Mouse (Mus musculus): ENCODE results near the gene Cd33. TPM values are rescaled to one million over a fixed set of nuclear protein-coding genes. Genes with fewer than 3 reads are reported as not detected.

Gene Cd33
- polyA plus RNA-seq, 1 experiment from 2014 or later, result 6.2 TPM

DNA sequence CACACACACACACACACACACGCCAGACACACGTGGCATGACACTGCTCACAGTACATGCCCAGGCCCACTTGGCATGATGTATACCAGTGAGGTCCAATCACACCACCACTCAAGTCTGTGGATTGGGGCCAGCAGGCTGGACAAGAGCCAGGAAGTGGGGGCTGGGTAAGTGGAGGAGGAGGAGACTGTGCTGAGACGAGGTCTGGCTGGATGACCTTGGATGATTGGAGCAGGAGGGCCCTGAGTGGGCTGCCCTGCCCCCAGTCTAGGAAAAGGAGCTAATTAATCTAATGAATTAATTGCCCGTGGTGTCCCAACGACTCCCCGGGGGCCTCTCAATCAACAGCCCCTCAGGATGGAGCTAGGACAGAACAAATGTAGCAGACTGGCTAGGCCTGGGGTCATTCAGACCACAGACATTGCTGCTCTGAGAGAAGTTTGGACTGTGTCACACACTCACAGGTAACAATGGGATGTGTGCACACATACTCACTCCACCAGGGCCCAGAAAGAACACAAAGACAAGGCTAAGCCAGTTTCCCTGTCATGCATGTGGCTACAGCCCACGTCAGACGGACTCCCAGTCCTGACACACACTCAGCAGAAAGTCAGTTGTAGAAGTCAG lies 62.0 kb downstream of the Cd33 start:
- DNase-seq (ENCODE audit: low spot score) (no peak), ATAC-seq (peak; percentile 33; the same call in 1 of the 2 replicates)
- Histone ChIP-seq H3K27ac (ENCODE audit: low read length) (no peak overlapping the region), H3K9ac (replicated peaks; ENCODE audit: low read depth) (no peak overlapping the region), H3K4me1 (ENCODE audit: insufficient read depth, low read depth, low read length) (no peaks in the 10 kb centered on the region), H3K4me3 (ENCODE audit: low read depth, low read length) (no peak overlapping the region), H3K9me3 (ENCODE audit: low read length) (no peaks in the 10 kb centered on the region), H3K27me3 (replicated peaks; ENCODE audit: insufficient read depth, low read length) (no peaks in the 10 kb centered on the region), H3K4me2 (replicated peaks; ENCODE audit: low read depth, low read length) (no peak overlapping the region), H3K36me3 (ENCODE audit: insufficient read depth, low read length) (no peaks in the 10 kb centered on the region)
- no peak for TF ChIP-seq EP300 (IDR thresholded peaks at IDR 0.05)
- no peak for TF ChIP-seq CTCF (IDR thresholded peaks at IDR 0.05)
- 45% methylated on average over 8 of the region's 8 CpGs for WGBS

DNA sequence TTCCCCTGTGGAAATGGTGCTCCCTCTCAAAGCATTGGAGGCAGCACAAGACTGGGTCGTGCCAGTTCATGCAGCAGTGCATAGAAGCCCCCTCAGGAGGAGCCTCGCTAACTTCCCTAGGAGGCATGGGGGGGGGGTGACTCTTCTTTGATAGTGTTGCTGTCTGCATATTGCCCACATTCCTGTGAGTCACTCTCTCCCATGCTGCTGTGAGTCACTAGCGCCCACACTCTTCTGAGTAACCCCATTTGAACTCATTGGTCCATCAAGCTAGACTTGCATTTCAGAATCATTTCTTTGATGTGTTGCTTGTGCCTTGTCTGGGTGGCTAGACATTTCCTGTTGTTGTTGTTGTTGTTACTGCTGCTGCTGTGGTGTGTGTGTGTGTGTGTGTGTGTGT lies 63.0 kb downstream of the Cd33 start:
- no peak for ATAC-seq

DNA sequence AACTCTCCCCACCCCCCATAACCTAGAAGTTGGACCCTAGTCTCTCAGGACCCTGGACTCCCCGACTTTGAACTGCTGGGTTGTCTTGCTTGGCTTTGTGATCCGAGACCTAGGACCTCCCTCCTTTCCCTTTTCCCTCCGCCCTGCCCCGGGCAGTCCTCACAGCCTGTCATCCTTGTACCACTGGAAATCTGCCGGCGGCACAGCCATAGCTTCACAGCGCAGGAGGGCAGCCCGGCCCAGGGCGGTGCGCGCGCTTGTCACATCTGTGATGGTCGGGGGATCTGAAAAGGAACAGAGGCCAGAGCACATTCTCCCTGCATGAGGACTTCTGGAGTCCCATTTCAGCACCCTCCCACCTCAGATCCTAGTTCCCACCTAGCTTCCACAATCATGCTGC lies 67.9 kb downstream of the Cd33 start:
- TF ChIP-seq CTCF (IDR thresholded peaks at IDR 0.05) (no peak), EP300 (IDR thresholded peaks at IDR 0.05) (no peak)
- Histone ChIP-seq H3K27ac (ENCODE audit: low read length) (no peak overlapping the region), H3K4me3 (ENCODE audit: low read depth, low read length) (no peak overlapping the region), H3K9me3 (ENCODE audit: low read length) (no peaks in the 10 kb centered on the region), H3K4me1 (ENCODE audit: insufficient read depth, low read depth, low read length) (no peaks in the 10 kb centered on the region), H3K4me2 (replicated peaks; ENCODE audit: low read depth, low read length) (no peak overlapping the region), H3K36me3 (ENCODE audit: insufficient read depth, low read length) (no peaks in the 10 kb centered on the region), H3K27me3 (replicated peaks; ENCODE audit: insufficient read depth, low read length) (0 out of 2 replicates have a peak, but pooled peaks cover 7% of the 10 kb centered on the region), H3K9ac (replicated peaks; ENCODE audit: low read depth) (no peak overlapping the region)
- ATAC-seq (no peak), DNase-seq (ENCODE audit: low spot score) (no peak)
- 8% methylated on average over 13 of the region's 13 CpGs for WGBS

More for the DNA sequence above, 63.0 kb downstream of the Cd33 start:
- WGBS, result 52% methylated on average over 3 of the region's 3 CpGs
- H3K27ac ChIP-seq (ENCODE audit: low read length), result no peak overlapping the region
- H3K4me3 ChIP-seq (ENCODE audit: low read depth, low read length), result no peak overlapping the region
- no peak overlapping the region for H3K9ac ChIP-seq (replicated peaks; ENCODE audit: low read depth)
- no peak for DNase-seq (ENCODE audit: low spot score)
- no peaks in the 10 kb centered on the region for H3K27me3 ChIP-seq (replicated peaks; ENCODE audit: insufficient read depth, low read length)
- no peak for TF ChIP-seq EP300 (IDR thresholded peaks at IDR 0.05)
- TF ChIP-seq CTCF (IDR thresholded peaks at IDR 0.05), result no peak
- H3K9me3 ChIP-seq (ENCODE audit: low read length), result no peaks in the 10 kb centered on the region
- H3K36me3 ChIP-seq (ENCODE audit: insufficient read depth, low read length), result no peaks in the 10 kb centered on the region
- H3K4me1 ChIP-seq (ENCODE audit: insufficient read depth, low read depth, low read length), result no peaks in the 10 kb centered on the region
- H3K4me2 ChIP-seq (replicated peaks; ENCODE audit: low read depth, low read length), result no peak overlapping the region

GRCm38 (mm10) chr7:43475706-43476105 lies 68.5 kb downstream of the Cd33 start:
- no peak overlapping the region for H3K4me3 ChIP-seq (ENCODE audit: low read depth, low read length)
- peak; percentile 27 for DNase-seq (ENCODE audit: low spot score)
- WGBS, result 10% methylated on average over 22 of the region's 23 CpGs

More at GRCm38 (mm10) chr7:43475706-43476105, 68.5 kb downstream of the Cd33 start:
- TF ChIP-seq CTCF (IDR thresholded peaks at IDR 0.05) (peak; percentile 51), EP300 (IDR thresholded peaks at IDR 0.05) (no peak)
- no peak overlapping the region for H3K4me2 ChIP-seq (replicated peaks; ENCODE audit: low read depth, low read length)
- H3K27ac ChIP-seq (ENCODE audit: low read length), result no peak overlapping the region
- no peaks in the 10 kb centered on the region for H3K9me3 ChIP-seq (ENCODE audit: low read length)
- H3K27me3 ChIP-seq (replicated peaks; ENCODE audit: insufficient read depth, low read length), result 0 out of 2 replicates have a peak, but pooled peaks cover 7% of the 10 kb centered on the region
- ATAC-seq, result peak; percentile 48
- no peak overlapping the region for H3K9ac ChIP-seq (replicated peaks; ENCODE audit: low read depth)
- H3K4me1 ChIP-seq (ENCODE audit: insufficient read depth, low read depth, low read length), result no peaks in the 10 kb centered on the region
- H3K36me3 ChIP-seq (ENCODE audit: insufficient read depth, low read length), result no peaks in the 10 kb centered on the region

Other genes with a start within 250 kb of the Cd33 start
- gene Zfp715, start 231.1 kb downstream of the Cd33 start, polyA plus RNA-seq (2015; fragmentation: Nextera tagmentation; extraction: Ambion mirVana), result 9.7 and 10.5 TPM in 2 replicates
- gene Siglecf, start 193.1 kb downstream of the Cd33 start, polyA plus RNA-seq (2015; fragmentation: Nextera tagmentation; extraction: Ambion mirVana), result 0.88 and 0.98 TPM in 2 replicates
- gene Siglecg, start 136.2 kb downstream of the Cd33 start, polyA plus RNA-seq (2015; fragmentation: Nextera tagmentation; extraction: Ambion mirVana), result 0.43 and 0.48 TPM in 2 replicates
- gene Lim2, start 116.8 kb downstream of the Cd33 start, polyA plus RNA-seq (2015; fragmentation: Nextera tagmentation; extraction: Ambion mirVana), result not detected in 2 replicates
- gene Nkg7, start 107.4 kb downstream of the Cd33 start, polyA plus RNA-seq (2015; fragmentation: Nextera tagmentation; extraction: Ambion mirVana), result 2.6 and 2.9 TPM in 2 replicates
- gene Cldnd2, start 103.6 kb downstream of the Cd33 start, polyA plus RNA-seq (2015; fragmentation: Nextera tagmentation; extraction: Ambion mirVana), result 0.21 TPM in 1 of 2 replicates, not detected in the other
- 356 and 377 TPM in 2 replicates for gene Etfb, start 100.3 kb downstream of the Cd33 start, polyA plus RNA-seq (2015; fragmentation: Nextera tagmentation; extraction: Ambion mirVana)
- 0.35 TPM in 1 of 2 replicates, not detected in the other for gene Gm45233, start 100.3 kb downstream of the Cd33 start, polyA plus RNA-seq (2015; fragmentation: Nextera tagmentation; extraction: Ambion mirVana)
- 5.0 TPM in 2 replicates for gene Vsig10l, start 81.3 kb downstream of the Cd33 start, polyA plus RNA-seq (2015; fragmentation: Nextera tagmentation; extraction: Ambion mirVana)
- 0.05 TPM in 1 of 2 replicates, not detected in the other for gene Iglon5, start 54.4 kb downstream of the Cd33 start, polyA plus RNA-seq (2015; fragmentation: Nextera tagmentation; extraction: Ambion mirVana)
- not detected in 2 replicates for gene 4931406B18Rik, start 38.5 kb downstream of the Cd33 start, polyA plus RNA-seq (2015; fragmentation: Nextera tagmentation; extraction: Ambion mirVana)
- 1.7 and 1.8 TPM in 2 replicates for gene Zfp658, start 17.8 kb upstream of the Cd33 start, polyA plus RNA-seq (2015; fragmentation: Nextera tagmentation; extraction: Ambion mirVana)
- 5.7 and 6.0 TPM in 2 replicates for gene Zfp719, start 35.2 kb upstream of the Cd33 start, polyA plus RNA-seq (2015; fragmentation: Nextera tagmentation; extraction: Ambion mirVana)
- gene Zfp819, start 62.7 kb upstream of the Cd33 start, polyA plus RNA-seq (2015; fragmentation: Nextera tagmentation; extraction: Ambion mirVana), result 0.08 and 0.27 TPM in 2 replicates
- 0.07 and 0.08 TPM in 2 replicates for gene Ceacam18, start 90.3 kb upstream of the Cd33 start, polyA plus RNA-seq (2015; fragmentation: Nextera tagmentation; extraction: Ambion mirVana)
- 3.2 and 4.0 TPM in 2 replicates for gene Siglece, start 115.7 kb upstream of the Cd33 start, polyA plus RNA-seq (2015; fragmentation: Nextera tagmentation; extraction: Ambion mirVana)
- gene Ctu1, start 127.6 kb upstream of the Cd33 start, polyA plus RNA-seq (2015; fragmentation: Nextera tagmentation; extraction: Ambion mirVana), result 8.5 and 9.0 TPM in 2 replicates
- gene Klk14, start 146.0 kb upstream of the Cd33 start, polyA plus RNA-seq (2015; fragmentation: Nextera tagmentation; extraction: Ambion mirVana), result 0.31 and 0.39 TPM in 2 replicates
- gene Klk13, start 168.1 kb upstream of the Cd33 start, polyA plus RNA-seq (2015; fragmentation: Nextera tagmentation; extraction: Ambion mirVana), result 4.8 and 6.3 TPM in 2 replicates
- gene Klk12, start 224.5 kb upstream of the Cd33 start, polyA plus RNA-seq (2015; fragmentation: Nextera tagmentation; extraction: Ambion mirVana), result not detected in 2 replicates
- 1.2 and 1.3 TPM in 2 replicates for gene Klk11, start 230.2 kb upstream of the Cd33 start, polyA plus RNA-seq (2015; fragmentation: Nextera tagmentation; extraction: Ambion mirVana)
- 2.6 and 4.2 TPM in 2 replicates for gene Klk10, start 236.6 kb upstream of the Cd33 start, polyA plus RNA-seq (2015; fragmentation: Nextera tagmentation; extraction: Ambion mirVana)
- 0.15 and 0.25 TPM in 2 replicates for gene Klk9, start 247.5 kb upstream of the Cd33 start, polyA plus RNA-seq (2015; fragmentation: Nextera tagmentation; extraction: Ambion mirVana)